Mouse (Mus musculus) heart, postnatal 0 days (tissue): ENCODE measurements around the gene Sh3bp5l.

Source experiments
- CTCF ChIP-seq: IDR thresholded peaks from 2 replicates; pipeline ENCODE4 v1.5.1; 2016; ENCODE audit warnings: antibody characterized with exemption, control low read depth, low read depth
- EP300 ChIP-seq: IDR thresholded peaks from 2 replicates; pipeline ENCODE4 v1.6.1; 2016; ENCODE audit warnings: antibody characterized with exemption, low read depth

DNA sequence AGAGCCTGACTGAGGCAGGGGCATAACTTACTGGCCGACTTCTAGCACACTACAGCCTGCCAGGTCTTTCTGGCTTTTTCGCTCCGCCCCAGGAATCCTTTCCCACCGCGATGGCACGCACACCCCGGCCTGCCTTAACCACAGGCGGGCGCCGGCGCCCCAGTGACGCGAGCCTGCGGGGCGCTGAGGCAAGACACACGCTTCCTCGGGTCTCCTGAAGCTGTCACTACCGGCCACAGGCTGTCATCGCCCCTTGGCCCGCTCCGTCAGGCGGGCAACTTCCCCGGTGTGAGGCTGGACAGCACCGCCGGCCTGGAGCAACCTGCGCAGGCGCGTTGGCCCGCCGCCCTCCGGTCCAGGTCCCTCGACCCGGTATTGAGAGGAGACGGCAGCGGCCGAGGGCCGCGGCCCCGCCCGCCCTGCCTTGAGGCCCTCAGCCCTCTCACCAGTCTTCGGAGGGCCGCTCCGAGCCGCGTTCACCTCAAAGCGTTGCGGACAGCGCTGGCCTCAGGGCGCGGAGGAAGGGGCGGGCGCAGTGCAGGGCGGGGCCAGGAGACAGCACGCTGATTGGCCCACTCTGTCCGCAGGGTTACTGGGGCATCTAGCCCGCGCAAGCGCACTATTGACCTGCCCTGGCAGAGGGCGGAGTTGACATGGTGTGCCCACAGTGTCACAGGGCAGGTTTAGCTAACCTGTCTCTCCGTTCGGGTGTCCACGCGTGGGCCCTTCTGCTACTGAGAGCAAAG is 7.5 kb upstream of the Sh3bp5l start:
- TF ChIP-seq CTCF: no peak
- no peak for TF ChIP-seq EP300
